17 mouse cellular contexts compared by ENCODE assay signal in genomic region chr9:32761326-32761725, GRCm38 (mm10).
DNase-seq lines count a peak whose midpoint lies in the region; ATAC-seq lines count a peak whose summit lies in the region.
"Had no signal": no experiment of that assay in that cellular context is flagged by ENCODE, and none has a peak within 500 bp of the region (broad histone marks: within the 10 kb centered on the region; RNA-seq: fewer than 3 reads in every experiment).

No protein-coding gene starts in this region.

- no peak overlapping the region for H3K4me2 ChIP-seq in kidney, embryonic 16.5 days (replicated peaks; ENCODE audit: low read depth, low read length)
- no peak overlapping the region for H3K4me2 ChIP-seq in heart, embryonic 13.5 days
- H3K4me2 ChIP-seq: neural tube, embryonic 13.5 days had no signal

- H3K4me1 ChIP-seq in heart, embryonic 10.5 days: peaks cover 14% of the 10 kb centered on the region
- no peaks in the 10 kb centered on the region for H3K4me1 ChIP-seq in kidney, embryonic 16.5 days (ENCODE audit: insufficient read depth, low read length)
- peaks cover 29% of the 10 kb centered on the region for H3K4me1 ChIP-seq in heart, embryonic 13.5 days
- H3K4me1 ChIP-seq: megakaryocyte, embryonic 14.5 days; neural tube, embryonic 13.5 days had no signal

- peak; percentile 92 for DNase-seq in heart, adult 11 months
- DNase-seq in heart, embryonic 10.5 days (ENCODE audit: low spot score): no peak
- DNase-seq in kidney, adult 18-20 months: no peak
- DNase-seq in lung, postnatal 25 days (ENCODE audit: low spot score): peak; percentile 66
- DNase-seq in adrenal gland, postnatal 14 days: no peak
- DNase-seq in retina, postnatal 1 day: no peak
- DNase-seq: cerebellum, adult 9-10 months; kidney, postnatal 10 days; layer of hippocampus, postnatal 36 days; midbrain, embryonic 14.5 days had no signal

- no peak overlapping the region for H3K4me3 ChIP-seq in heart, embryonic 10.5 days
- no peak overlapping the region for H3K4me3 ChIP-seq in kidney, embryonic 16.5 days (ENCODE audit: low read length)
- H3K4me3 ChIP-seq in heart, embryonic 13.5 days: no peak overlapping the region
- H3K4me3 ChIP-seq: embryonic facial prominence, embryonic 10.5 days; megakaryocyte, embryonic 14.5 days; neural tube, embryonic 13.5 days had no signal

- peaks cover 42% of the 10 kb centered on the region for H3K27me3 ChIP-seq in heart, embryonic 10.5 days (ENCODE audit: insufficient read depth, poor library complexity, severe bottlenecking)
- no peaks in the 10 kb centered on the region for H3K27me3 ChIP-seq in kidney, embryonic 16.5 days (ENCODE audit: insufficient read depth, low read length)
- H3K27me3 ChIP-seq in heart, embryonic 13.5 days (replicated peaks): peaks cover 14% of the 10 kb centered on the region; the same call in 1 of the 2 replicates
- H3K27me3 ChIP-seq: neural tube, embryonic 13.5 days had no signal

- no peak for ATAC-seq in kidney, embryonic 16.5 days (ENCODE audit: low FRiP score, low TSS enrichment)
- ATAC-seq in heart, embryonic 13.5 days (ENCODE audit: extremely low read depth, insufficient number of reproducible peaks, low FRiP score, low TSS enrichment): no peak
- ATAC-seq: hindbrain, embryonic 16.5 days; intestine, embryonic 16.5 days had no signal

- H3K27ac ChIP-seq in heart, embryonic 10.5 days: no peak overlapping the region
- H3K27ac ChIP-seq in kidney, embryonic 16.5 days (ENCODE audit: low read length): 0 out of 2 replicates have a peak overlapping the region, but pooled peaks have one; percentile 3
- peak overlapping the region; percentile 41; the same call in 1 of the 2 replicates for H3K27ac ChIP-seq in heart, embryonic 13.5 days (replicated peaks)
- H3K27ac ChIP-seq: embryonic facial prominence, embryonic 10.5 days; neural tube, embryonic 13.5 days had no signal

- H3K9ac ChIP-seq in kidney, embryonic 16.5 days (replicated peaks; ENCODE audit: low read length): no peak overlapping the region
- H3K9ac ChIP-seq in heart, embryonic 13.5 days: no peak overlapping the region
- H3K9ac ChIP-seq: neural tube, embryonic 13.5 days had no signal

- H3K9me3 ChIP-seq in heart, embryonic 10.5 days: no peaks in the 10 kb centered on the region
- H3K9me3 ChIP-seq in kidney, embryonic 16.5 days (ENCODE audit: low read length): no peaks in the 10 kb centered on the region
- no peaks in the 10 kb centered on the region for H3K9me3 ChIP-seq in heart, embryonic 13.5 days
- H3K9me3 ChIP-seq: embryonic facial prominence, embryonic 10.5 days; megakaryocyte, embryonic 14.5 days; neural tube, embryonic 13.5 days had no signal

- H3K36me3 ChIP-seq in heart, embryonic 10.5 days: peaks cover 5% of the 10 kb centered on the region; the same call in 1 of the 2 replicates
- H3K36me3 ChIP-seq in kidney, embryonic 16.5 days (ENCODE audit: insufficient read depth, low read length): no peaks in the 10 kb centered on the region; the same call in 1 of the 2 replicates
- peaks cover 24% of the 10 kb centered on the region for H3K36me3 ChIP-seq in heart, embryonic 13.5 days
- H3K36me3 ChIP-seq: embryonic facial prominence, embryonic 10.5 days; neural tube, embryonic 13.5 days had no signal

- 43% methylated on average over 2 of the region's 2 CpGs for WGBS in heart, embryonic 10.5 days
- WGBS in kidney, embryonic 16.5 days: 71% methylated on average over 2 of the region's 2 CpGs
- WGBS in heart, embryonic 13.5 days: 34% methylated on average over 2 of the region's 2 CpGs

Comparison
In these comparisons a context has a peak if more than half of its experiments do, and no peak if none do; other contexts are left out.
1. DNase-seq: peak in heart, adult 11 months (single experiment) and lung, postnatal 25 days (single experiment); none in heart, embryonic 10.5 days (single experiment), kidney, adult 18-20 months (single experiment), adrenal gland, postnatal 14 days (single experiment) and retina, postnatal 1 day (single experiment).